Mouse (Mus musculus): ENCODE data around the gene Fgl2. TPM values are rescaled to one million over a fixed set of nuclear protein-coding genes. Genes with fewer than 3 reads are reported as not detected.
"Not testable (repeated sequence)": the region's sequence is repeated elsewhere in the genome, so short reads cannot be mapped to it uniquely, and the experiment has no call there.

Gene Fgl2
- 4.4 and 4.6 TPM in 2 replicates for polyA plus RNA-seq (2015; fragmentation: Nextera tagmentation; extraction: Ambion mirVana)

GRCm38 (mm10) chr5:21372493-21373179 is at the start of gene Fgl2:
TSS of gene Fgl2 (plus strand) at chr5:21372642.
- Histone ChIP-seq H3K27me3 (0 out of 2 replicates have a peak, but pooled peaks cover 4% of the 10 kb centered on the region), H3K4me1 (replicated peaks) (peaks cover 8% of the 10 kb centered on the region; the same call in 1 of the 2 replicates), H3K4me2 (peak within 1 kb of the TSS; percentile 95), H3K27ac (0 out of 2 replicates have a peak within 1 kb of the TSS, but pooled peaks have one; percentile 6), H3K4me3 (peak within 1 kb of the TSS; percentile 53), H3K9me3 (no peaks in the 10 kb centered on the region), H3K9ac (peak within 1 kb of the TSS; percentile 78), H3K36me3 (no peaks in the 10 kb centered on the region)
- WGBS, result 4% methylated on average over 31 of the region's 31 CpGs
- peak; percentile 96 for ATAC-seq (ENCODE audit: low FRiP score)

GRCm38 (mm10) chr5:21326494-21326893 is 45.9 kb upstream of the Fgl2 start:
- WGBS, result 51% methylated on average over 1 of the region's 1 CpGs
- H3K9me3 ChIP-seq, result no peaks in the 10 kb centered on the region
- no peak overlapping the region for H3K4me3 ChIP-seq
- H3K9ac ChIP-seq, result no peak overlapping the region
- H3K4me2 ChIP-seq, result no peak overlapping the region
- H3K36me3 ChIP-seq, result no peaks in the 10 kb centered on the region
- no peak overlapping the region for H3K27ac ChIP-seq
- no peaks in the 10 kb centered on the region for H3K27me3 ChIP-seq
- no peak for ATAC-seq (ENCODE audit: low FRiP score)
- H3K4me1 ChIP-seq (replicated peaks), result peaks cover 15% of the 10 kb centered on the region

- H3K4me2 ChIP-seq, result no peak overlapping the region
- no peaks in the 10 kb centered on the region for H3K27me3 ChIP-seq
- WGBS, result 73% methylated on average over 1 of the region's 1 CpGs
- H3K27ac ChIP-seq, result no peak overlapping the region
- H3K36me3 ChIP-seq, result no peaks in the 10 kb centered on the region
- no peak for ATAC-seq (ENCODE audit: low FRiP score)
- no peak overlapping the region for H3K4me3 ChIP-seq
- H3K4me1 ChIP-seq (replicated peaks), result peaks cover 15% of the 10 kb centered on the region
- no peak overlapping the region for H3K9ac ChIP-seq
- H3K9me3 ChIP-seq, result no peaks in the 10 kb centered on the region
Observed at GRCm38 (mm10) chr5:21328560-21328959, 43.9 kb upstream of the Fgl2 start.

- Histone ChIP-seq H3K4me2 (no peak overlapping the region), H3K9me3 (no peaks in the 10 kb centered on the region), H3K27ac (no peak overlapping the region; the same call in 1 of the 2 replicates), H3K9ac (no peak overlapping the region), H3K4me3 (no peak overlapping the region), H3K4me1 (replicated peaks) (peaks cover 15% of the 10 kb centered on the region), H3K27me3 (no peaks in the 10 kb centered on the region), H3K36me3 (no peaks in the 10 kb centered on the region)
- WGBS, result 30% methylated on average over 11 of the region's 11 CpGs
- ATAC-seq (ENCODE audit: low FRiP score), result 0 out of 2 replicates have a peak, but pooled peaks have one; percentile 28
Observed at GRCm38 (mm10) chr5:21329672-21330665, 42.5 kb upstream of the Fgl2 start.

GRCm38 (mm10) chr5:21331656-21332055 is 40.8 kb upstream of the Fgl2 start:
- Histone ChIP-seq H3K9ac (no peak overlapping the region), H3K4me3 (no peak overlapping the region), H3K27ac (no peak overlapping the region), H3K4me1 (replicated peaks) (peaks cover 15% of the 10 kb centered on the region), H3K27me3 (no peaks in the 10 kb centered on the region), H3K9me3 (no peaks in the 10 kb centered on the region), H3K4me2 (no peak overlapping the region), H3K36me3 (no peaks in the 10 kb centered on the region)
- ATAC-seq (ENCODE audit: low FRiP score), result no peak
- WGBS, result 82% methylated on average over 5 of the region's 5 CpGs

GRCm38 (mm10) chr5:21332119-21332518 is 40.3 kb upstream of the Fgl2 start:
- Histone ChIP-seq H3K4me3 (no peak overlapping the region), H3K27me3 (no peaks in the 10 kb centered on the region), H3K4me1 (replicated peaks) (peaks cover 15% of the 10 kb centered on the region), H3K9ac (no peak overlapping the region), H3K4me2 (no peak overlapping the region), H3K9me3 (no peaks in the 10 kb centered on the region), H3K36me3 (no peaks in the 10 kb centered on the region), H3K27ac (no peak overlapping the region)
- WGBS, result 91% methylated on average over 1 of the region's 1 CpGs
- no peak for ATAC-seq (ENCODE audit: low FRiP score)

- not testable (repeated sequence) for H3K9me3 ChIP-seq; ATAC-seq (ENCODE audit: low FRiP score); H3K4me3 ChIP-seq; H3K36me3 ChIP-seq; H3K27me3 ChIP-seq; H3K4me2 ChIP-seq; H3K27ac ChIP-seq; H3K9ac ChIP-seq; H3K4me1 ChIP-seq (replicated peaks)
Observed at GRCm38 (mm10) chr5:21342265-21342664, 30.2 kb upstream of the Fgl2 start.

- H3K27me3 ChIP-seq, result no peaks in the 10 kb centered on the region
- no peak overlapping the region for H3K9ac ChIP-seq
- no peak for ATAC-seq (ENCODE audit: low FRiP score)
- no peak overlapping the region for H3K4me2 ChIP-seq
- no peak overlapping the region for H3K27ac ChIP-seq
- WGBS, result 90% methylated on average over 7 of the region's 7 CpGs
- H3K4me3 ChIP-seq, result no peak overlapping the region
- H3K4me1 ChIP-seq (replicated peaks), result no peaks in the 10 kb centered on the region
- H3K9me3 ChIP-seq, result no peaks in the 10 kb centered on the region
- no peaks in the 10 kb centered on the region for H3K36me3 ChIP-seq
Observed at GRCm38 (mm10) chr5:21348366-21348765, 24.1 kb upstream of the Fgl2 start.

GRCm38 (mm10) chr5:21351678-21352077 is 20.8 kb upstream of the Fgl2 start:
- Histone ChIP-seq H3K4me2 (no peak overlapping the region), H3K4me3 (no peak overlapping the region), H3K27me3 (no peaks in the 10 kb centered on the region), H3K36me3 (no peaks in the 10 kb centered on the region), H3K9ac (no peak overlapping the region), H3K9me3 (no peaks in the 10 kb centered on the region), H3K4me1 (replicated peaks) (peaks cover 9% of the 10 kb centered on the region), H3K27ac (no peak overlapping the region)
- ATAC-seq (ENCODE audit: low FRiP score), result no peak

GRCm38 (mm10) chr5:21358648-21359047 is 13.8 kb upstream of the Fgl2 start:
- WGBS, result 90% methylated on average over 3 of the region's 3 CpGs
- Histone ChIP-seq H3K9ac (no peak overlapping the region), H3K4me2 (no peak overlapping the region), H3K36me3 (no peaks in the 10 kb centered on the region), H3K9me3 (0 out of 2 replicates have a peak, but pooled peaks cover 4% of the 10 kb centered on the region), H3K27ac (no peak overlapping the region), H3K27me3 (no peaks in the 10 kb centered on the region), H3K4me1 (replicated peaks) (peaks cover 9% of the 10 kb centered on the region), H3K4me3 (no peak overlapping the region)
- no peak for ATAC-seq (ENCODE audit: low FRiP score)

- Histone ChIP-seq H3K4me1 (replicated peaks) (no peaks in the 10 kb centered on the region), H3K4me2 (no peak overlapping the region), H3K9ac (no peak overlapping the region), H3K9me3 (0 out of 2 replicates have a peak, but pooled peaks cover 4% of the 10 kb centered on the region), H3K27me3 (no peaks in the 10 kb centered on the region), H3K36me3 (no peaks in the 10 kb centered on the region), H3K4me3 (no peak overlapping the region), H3K27ac (no peak overlapping the region)
- WGBS, result 90% methylated on average over 3 of the region's 3 CpGs
- ATAC-seq (ENCODE audit: low FRiP score), result no peak
Observed at GRCm38 (mm10) chr5:21363343-21363742, 9.1 kb upstream of the Fgl2 start.

GRCm38 (mm10) chr5:21366338-21367053 is 5.9 kb upstream of the Fgl2 start:
- H3K9me3 ChIP-seq, result 0 out of 2 replicates have a peak, but pooled peaks cover 4% of the 10 kb centered on the region
- 76% methylated on average over 4 of the region's 4 CpGs for WGBS
- H3K4me1 ChIP-seq (replicated peaks), result no peaks in the 10 kb centered on the region

More at GRCm38 (mm10) chr5:21366338-21367053, 5.9 kb upstream of the Fgl2 start:
- H3K4me3 ChIP-seq, result no peak overlapping the region
- H3K27me3 ChIP-seq, result no peaks in the 10 kb centered on the region
- H3K27ac ChIP-seq, result no peak overlapping the region
- H3K9ac ChIP-seq, result no peak overlapping the region
- H3K36me3 ChIP-seq, result no peaks in the 10 kb centered on the region
- no peak for ATAC-seq (ENCODE audit: low FRiP score)
- H3K4me2 ChIP-seq, result no peak overlapping the region

All from hindbrain, embryonic 13.5 days (tissue).